Mouse (Mus musculus) Patski (cell line): ENCODE results near the gene Phf12. TPM values are rescaled to one million over a fixed set of nuclear protein-coding genes. Genes with fewer than 3 reads are reported as not detected.
A peak's percentile ranks its signal among the peaks of the same experiment; 100 is the strongest.
"Not testable (repeated sequence)": the region's sequence is repeated elsewhere in the genome, so short reads cannot be mapped to it uniquely, and the experiment has no call there.

Source experiments
- ATAC-seq: fragments of 100-300 bp; one replicate; pipeline ENCODE4 v1.8.0; 2021
- CTCF ChIA-PET: fragments of 350-600 bp; sonication (Branson Sonifier 250); formaldehyde crosslinking; loops from one replicate; lab custom pipeline; 2022; ENCODE audit warnings: inconsistent platforms; lab: Charles Lee
- POLR2A ChIA-PET: fragments of 350-600 bp; sonication (Branson Sonifier 250); formaldehyde crosslinking; loops from one replicate; lab custom pipeline; 2022; ENCODE audit warnings: antibody characterized with exemption, inconsistent platforms; lab: Charles Lee
- DNase-seq: peaks from one replicate; pipeline ENCODE4 v3.0.0-alpha.2; 2011; ENCODE audit warnings: low read depth, low spot score
- H3K27me3 ChIP-seq: fragments of 371-371 bp; one replicate; pipeline ENCODE4 v1.5.1; 2021
- CTCF ChIP-seq: fragments of 100-300 bp; IDR thresholded peaks from one replicate; pipeline ENCODE4 v1.5.1; 2021
- in situ Hi-C: fragments of 300-500 bp; cut with MboI; formaldehyde crosslinking; loops from 3 replicates; pipeline ENCODE4 v1.11.1; 2018; ENCODE audit warnings: low pct_unique_long_range_greater_than_20kb, mixed read lengths
- polyA plus RNA-seq: library from polyadenylated mRNA; unstranded; gene quantifications from one replicate; pipeline ENCODE4 v1.2.3, GENCODE M21; 2021

The Phf12 gene
- polyA plus RNA-seq, 1 experiment from 2014 or later = 60.8 TPM

DNA sequence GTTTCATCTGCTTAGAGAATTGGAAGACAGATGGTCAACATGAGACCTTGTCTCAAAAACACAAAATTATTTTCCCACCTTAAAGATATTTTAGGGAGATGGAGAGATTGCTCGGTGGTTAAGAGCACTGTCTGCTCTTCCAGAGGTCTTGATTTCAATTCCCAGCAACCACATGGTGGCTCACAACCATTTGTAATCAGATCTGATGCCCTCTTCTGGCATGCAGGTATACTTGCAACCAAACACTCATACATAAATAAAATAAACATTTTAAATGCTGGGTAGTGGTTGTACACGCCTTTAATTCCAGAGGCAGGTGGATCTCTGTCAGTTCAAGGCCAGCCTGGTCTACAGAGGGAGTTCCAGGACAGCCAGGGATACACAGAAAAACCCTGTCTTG lies 58.3 kb downstream of the Phf12 start:
- in situ Hi-C loops = no loop called here
- ChIA-PET CTCF (no interaction called here), POLR2A (no interaction called here)
- DNase-seq (no peak), ATAC-seq (no peak)
- H3K27me3 ChIP-seq = no peaks in the 10 kb centered on the region
- TF ChIP-seq CTCF = peak; percentile 55

DNA sequence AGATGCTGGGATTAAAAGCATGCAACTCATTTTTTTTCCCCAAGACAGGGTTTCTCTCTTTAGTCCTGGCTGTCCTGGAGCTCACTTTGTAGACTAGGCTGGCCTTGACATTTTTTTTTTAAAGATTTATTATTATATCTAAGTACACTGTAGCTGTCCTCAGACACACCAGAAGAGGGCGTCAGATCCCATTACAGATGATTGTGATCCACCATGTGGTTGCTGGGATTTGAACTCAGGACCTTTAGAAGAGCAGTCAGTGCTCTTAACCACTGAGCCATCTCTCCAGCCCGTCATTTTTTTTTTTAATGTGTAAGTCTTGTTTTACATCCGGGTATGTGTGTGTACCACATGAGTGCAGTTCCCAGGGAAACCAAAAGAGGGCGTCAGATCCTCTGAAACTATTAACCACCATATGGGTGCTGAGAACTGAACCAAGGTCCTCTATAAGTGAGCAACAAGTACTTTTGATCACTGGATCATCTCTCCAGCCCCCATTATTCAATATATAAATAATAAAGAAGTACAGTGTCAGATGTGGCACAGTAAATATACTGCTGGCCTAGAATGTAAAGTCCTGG lies 59.8 kb downstream of the Phf12 start:
- ATAC-seq, H3K27me3 ChIP-seq, in situ Hi-C loops, DNase-seq, CTCF ChIA-PET, POLR2A ChIA-PET: not testable (repeated sequence)
- TF ChIP-seq CTCF = peak; percentile 50

DNA sequence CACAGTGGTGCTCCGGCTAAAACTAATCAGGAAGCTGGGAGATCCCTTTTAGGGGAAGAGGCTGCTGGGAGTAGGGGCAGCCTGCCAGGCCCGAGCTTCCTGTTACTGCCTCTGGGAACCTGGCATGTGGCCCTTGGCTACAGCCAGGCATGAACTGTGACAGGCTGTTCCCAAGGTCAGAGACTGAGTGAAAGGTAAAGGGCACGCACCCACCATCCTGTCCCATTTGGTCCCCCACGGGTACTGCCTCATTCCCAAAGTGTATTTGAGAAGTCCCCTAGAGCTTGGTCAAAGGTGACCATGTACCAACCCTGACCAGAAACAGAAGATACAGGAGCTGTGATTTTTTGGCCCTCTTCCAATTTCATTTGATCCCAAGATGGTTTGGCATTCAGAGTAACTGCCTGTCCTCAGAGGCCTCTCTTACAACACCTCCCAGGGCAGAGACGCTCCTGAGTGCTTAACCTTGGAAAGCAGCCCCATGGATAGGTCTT lies 62.3 kb downstream of the Phf12 start:
- H3K27me3 ChIP-seq = no peaks in the 10 kb centered on the region
- ChIA-PET CTCF (interaction anchor here (1.2 to 1.6 kb wide), 3 partner anchors 12 to 131 kb away, joined by 3 to 8 read pairs (median 5); no protein-coding TSS in a partner anchor), POLR2A (interaction anchor here (0.6 to 2.0 kb wide), 6 partner anchors 13 to 119 kb away, joined by 3 to 4 read pairs (median 3); no protein-coding TSS in a partner anchor)
- DNase-seq = no peak
- in situ Hi-C loops = no loop called here
- TF ChIP-seq CTCF = no peak
- ATAC-seq = peak; percentile 47

DNA sequence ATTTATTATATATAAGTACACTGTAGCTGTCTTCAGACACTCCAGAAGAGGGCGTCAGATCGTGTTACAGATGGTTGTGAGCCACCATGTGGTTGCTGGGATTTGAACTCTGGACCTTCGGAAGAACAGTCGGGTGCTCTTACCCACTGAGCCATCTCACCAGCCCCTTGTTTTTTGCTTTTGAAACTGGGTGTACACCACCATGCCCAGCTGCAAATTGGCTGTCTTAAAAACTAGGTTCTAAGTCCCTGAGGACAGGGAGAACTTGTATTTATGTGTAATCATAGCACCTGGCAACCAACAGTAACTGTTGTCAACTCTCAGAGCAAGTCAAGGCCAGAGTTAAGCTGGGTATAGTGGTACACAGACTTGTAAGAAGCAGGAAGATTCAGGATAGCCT lies 66.1 kb downstream of the Phf12 start:
- H3K27me3 ChIP-seq, POLR2A ChIA-PET, in situ Hi-C loops, ATAC-seq, DNase-seq: not testable (repeated sequence)
- CTCF ChIA-PET = interaction anchor here (1.0 kb wide), 1 partner anchor 29 kb away, joined by 3 read pairs; no protein-coding TSS in a partner anchor

DNA sequence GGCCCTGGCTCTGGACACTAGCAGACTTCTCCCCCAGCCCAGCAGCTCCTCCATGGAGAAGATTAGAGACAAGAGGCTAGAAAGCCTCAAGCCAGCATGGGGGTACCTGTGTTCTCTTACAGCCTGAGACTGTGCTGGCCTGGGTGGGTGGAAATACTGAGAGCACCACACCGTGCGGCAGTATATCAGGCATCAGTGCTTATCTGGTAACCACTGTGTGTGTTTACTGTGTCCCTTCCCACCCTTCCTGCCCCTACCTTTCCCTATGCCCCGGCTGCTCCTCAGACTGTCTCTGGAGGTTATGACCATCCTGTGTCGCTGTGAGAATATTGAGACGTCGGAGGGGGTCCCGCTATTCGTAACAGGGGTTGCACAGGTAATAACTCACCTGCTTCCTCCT lies 70.5 kb downstream of the Phf12 start:
- TF ChIP-seq CTCF = no peak
- ChIA-PET POLR2A (interaction anchor here (0.5 to 0.6 kb wide), 2 partner anchors 13 to 110 kb away, joined by 3 read pairs; no protein-coding TSS in a partner anchor), CTCF (no interaction called here)
- ATAC-seq = no peak
- no peaks in the 10 kb centered on the region for H3K27me3 ChIP-seq
- in situ Hi-C loops = no loop called here
- no peak for DNase-seq

DNA sequence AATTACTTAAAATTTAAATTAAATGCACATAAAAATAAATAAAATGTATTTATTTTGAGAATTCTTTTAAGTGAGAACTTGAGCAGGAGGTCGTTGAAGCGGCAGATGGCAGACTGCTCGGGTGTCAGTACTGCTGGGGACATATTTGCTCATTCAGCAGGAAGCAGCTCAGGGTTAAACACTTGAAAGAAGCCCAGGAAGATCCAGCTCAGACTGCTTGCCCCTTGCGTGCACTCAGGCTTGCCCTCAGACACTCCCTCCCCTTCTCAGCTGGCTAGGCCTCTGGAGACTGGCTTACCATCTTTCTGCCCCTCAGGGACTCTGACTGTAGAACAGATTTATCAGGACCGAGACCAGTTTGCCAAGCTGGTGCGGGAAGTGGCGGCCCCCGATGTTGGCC lies 74.4 kb downstream of the Phf12 start:
- POLR2A ChIA-PET = interaction anchor here (0.6 to 1.2 kb wide), 2 partner anchors 23 to 53 kb away, joined by 3 read pairs; partner anchors contain the start of gene Eral1
- H3K27me3 ChIP-seq = no peaks in the 10 kb centered on the region
- in situ Hi-C loops = loop anchor here (5.0 kb wide), 1 partner anchor 100 kb away; no protein-coding TSS in a partner anchor
- CTCF ChIA-PET = interaction anchor here (1.0 to 1.3 kb wide), 2 partner anchors 116 to 120 kb away, joined by 3 read pairs; partner anchors contain the start of genes Nek8 and Tlcd1
- no peak for DNase-seq
- no peak for ATAC-seq
- no peak for TF ChIP-seq CTCF

DNA sequence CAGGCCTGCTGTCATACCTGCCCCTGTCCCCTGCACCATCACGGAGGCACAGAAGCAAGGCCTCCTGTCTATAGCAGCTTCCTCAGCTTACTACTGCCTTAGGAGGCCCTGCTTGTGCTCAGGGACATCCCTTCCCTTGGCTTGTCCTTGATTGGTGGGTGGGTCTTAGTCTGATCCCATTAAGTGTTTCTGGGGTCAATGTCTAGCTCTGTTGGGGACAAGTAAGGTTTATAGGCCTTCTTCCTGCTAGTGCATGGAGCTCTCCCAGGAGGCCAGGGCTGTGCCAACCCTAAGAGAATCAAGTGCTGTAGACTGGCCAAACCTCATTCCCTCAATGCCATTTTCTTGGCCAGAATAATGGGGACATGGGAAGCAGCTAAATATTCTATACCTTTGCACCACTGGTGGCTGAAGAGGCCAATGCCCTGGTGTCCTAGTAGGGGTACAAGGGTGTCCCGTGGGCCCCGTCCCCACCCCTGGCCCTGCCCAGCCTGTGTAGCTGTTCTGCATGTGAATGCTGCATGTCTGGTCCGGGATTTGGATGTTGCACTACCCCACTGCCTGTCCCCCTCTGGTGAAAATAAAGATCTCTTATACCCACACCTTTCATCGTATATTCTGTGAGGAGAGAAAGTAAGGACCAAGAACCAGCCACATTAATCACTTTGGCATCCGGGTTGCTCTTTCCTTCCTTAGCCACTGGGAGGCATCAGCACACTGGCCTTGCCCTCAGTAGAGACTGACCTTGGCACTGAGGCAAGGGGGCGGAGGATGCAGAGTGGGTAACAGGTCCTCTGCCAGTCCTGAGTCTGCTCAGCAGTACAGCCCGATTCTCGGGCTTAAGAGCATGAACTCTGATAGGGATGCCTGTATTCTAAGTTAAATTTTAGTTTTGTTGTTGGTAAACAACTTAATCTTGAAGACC lies 77.5 kb downstream of the Phf12 start:
- peak; percentile 55 for ATAC-seq
- POLR2A ChIA-PET = interaction anchor here (0.9 kb wide), 1 partner anchor 15 kb away, joined by 3 read pairs; no protein-coding TSS in a partner anchor
- DNase-seq = no peak
- CTCF ChIA-PET = interaction anchor here (0.8 kb wide), 2 partner anchors 92 to 116 kb away, joined by 3 read pairs; no protein-coding TSS in a partner anchor
- H3K27me3 ChIP-seq = no peaks in the 10 kb centered on the region
- no peak for TF ChIP-seq CTCF
- in situ Hi-C loops = loop anchor here (5.0 kb wide), 1 partner anchor 97 kb away; no protein-coding TSS in a partner anchor

DNA sequence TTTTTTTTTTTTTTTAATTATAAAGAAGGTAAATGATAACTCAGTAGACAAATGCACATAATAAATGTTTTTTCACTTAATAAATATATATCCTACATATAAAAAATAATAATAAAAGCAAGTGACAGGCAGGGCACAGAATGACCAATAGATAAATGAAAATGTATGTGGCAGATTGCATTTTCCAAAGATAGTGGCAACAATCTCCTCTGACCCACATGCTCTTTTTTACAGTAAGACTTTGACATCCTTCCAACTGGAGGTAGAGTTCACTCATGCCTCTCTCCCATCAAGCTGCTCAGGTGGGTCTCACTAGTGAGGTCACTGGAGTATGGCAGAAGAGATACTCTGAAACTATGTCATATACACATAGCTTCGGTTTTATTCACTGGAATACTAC lies 80.0 kb downstream of the Phf12 start:
- no peak for ATAC-seq

DNA sequence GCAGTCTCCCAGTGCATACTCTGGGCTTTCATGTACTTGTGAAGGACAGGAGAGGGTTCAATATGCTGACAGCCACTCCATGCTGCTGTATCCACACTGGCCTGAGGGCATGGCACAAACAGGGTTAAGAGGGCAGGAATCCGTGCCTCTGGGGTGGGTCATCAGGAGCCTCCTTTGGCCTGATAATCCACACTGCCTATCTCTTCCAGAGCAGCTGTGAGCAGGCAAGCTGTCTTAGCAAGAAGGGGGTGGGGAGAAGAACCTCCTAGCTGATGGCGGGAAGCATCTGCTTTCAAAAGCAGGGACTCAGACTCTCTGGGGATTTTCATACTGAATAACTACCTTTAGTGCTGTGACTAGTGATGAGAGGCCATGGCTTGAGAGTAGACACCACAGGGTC lies 83.4 kb downstream of the Phf12 start:
- DNase-seq (no peak), ATAC-seq (no peak)
- TF ChIP-seq CTCF = no peak
- ChIA-PET CTCF (no interaction called here), POLR2A (interaction anchor here (0.7 kb wide), 1 partner anchor 18 kb away, joined by 3 read pairs; no protein-coding TSS in a partner anchor)
- H3K27me3 ChIP-seq = no peaks in the 10 kb centered on the region
- in situ Hi-C loops = no loop called here

More for the DNA sequence above, 80.0 kb downstream of the Phf12 start:
- in situ Hi-C loops = no loop called here
- no peak for DNase-seq
- CTCF ChIA-PET = no interaction called here
- no peak for TF ChIP-seq CTCF
- no peaks in the 10 kb centered on the region for H3K27me3 ChIP-seq
- POLR2A ChIA-PET = no interaction called here

DNA sequence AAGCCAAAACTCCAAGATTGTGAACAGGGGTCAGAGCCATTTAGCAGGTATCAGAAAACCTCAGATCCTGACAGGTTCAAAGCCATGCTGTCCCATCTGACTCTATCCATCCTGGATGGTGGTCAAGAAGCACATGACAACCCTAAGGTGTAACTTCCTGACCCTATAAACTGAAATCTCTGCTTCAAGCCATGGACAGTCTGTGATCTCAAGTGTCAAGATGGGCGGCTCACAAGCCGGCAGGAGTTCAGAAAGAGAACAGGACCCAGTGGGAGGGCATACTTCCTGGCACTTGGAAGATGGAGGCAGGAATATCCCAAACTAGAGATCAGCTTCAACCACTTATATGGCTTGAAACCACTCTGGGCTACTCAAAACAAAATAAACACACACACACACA lies 84.1 kb downstream of the Phf12 start:
- ATAC-seq (no peak), DNase-seq (no peak)
- CTCF ChIA-PET = no interaction called here
- no peak for TF ChIP-seq CTCF
- POLR2A ChIA-PET = no interaction called here
- in situ Hi-C loops = no loop called here
- H3K27me3 ChIP-seq = no peaks in the 10 kb centered on the region
